Mouse (Mus musculus): ENCODE measurements around the gene Slc22a2.

- TF ChIP-seq CTCF (IDR thresholded peaks at IDR 0.05; ENCODE audit: borderline replicate concordance, control insufficient read depth, extremely low read depth, insufficient read depth, low read length, poor library complexity) (no peak), POLR2A (IDR thresholded peaks at IDR 0.05; ENCODE audit: control insufficient read depth, extremely low read depth, insufficient read depth, low read length, poor library complexity) (no peak)
These were observed at the start of gene Slc22a2 for GRCm38 (mm10) chr17:12583991-12584390.
